Mouse (Mus musculus) heart, adult 8-10 months (tissue): Measurements from ENCODE around the gene Cers3. TPM values are rescaled to one million over a fixed set of nuclear protein-coding genes. Genes with fewer than 3 reads are reported as not detected.

Experiments used
- DNase-seq: peaks from one replicate; pipeline ENCODE4 v3.0.0; 2022; ENCODE audit warnings: low spot score
- total RNA-seq, 4 experiments: library from RNA; stranded (reverse); gene quantifications; 2 replicates each; pipeline ENCODE4 v1.2.4; 2022

Cers3 gene
- total RNA-seq, 4 experiments from 2014 or later: 0.09 to 0.22 TPM; not detected in 2

DNA sequence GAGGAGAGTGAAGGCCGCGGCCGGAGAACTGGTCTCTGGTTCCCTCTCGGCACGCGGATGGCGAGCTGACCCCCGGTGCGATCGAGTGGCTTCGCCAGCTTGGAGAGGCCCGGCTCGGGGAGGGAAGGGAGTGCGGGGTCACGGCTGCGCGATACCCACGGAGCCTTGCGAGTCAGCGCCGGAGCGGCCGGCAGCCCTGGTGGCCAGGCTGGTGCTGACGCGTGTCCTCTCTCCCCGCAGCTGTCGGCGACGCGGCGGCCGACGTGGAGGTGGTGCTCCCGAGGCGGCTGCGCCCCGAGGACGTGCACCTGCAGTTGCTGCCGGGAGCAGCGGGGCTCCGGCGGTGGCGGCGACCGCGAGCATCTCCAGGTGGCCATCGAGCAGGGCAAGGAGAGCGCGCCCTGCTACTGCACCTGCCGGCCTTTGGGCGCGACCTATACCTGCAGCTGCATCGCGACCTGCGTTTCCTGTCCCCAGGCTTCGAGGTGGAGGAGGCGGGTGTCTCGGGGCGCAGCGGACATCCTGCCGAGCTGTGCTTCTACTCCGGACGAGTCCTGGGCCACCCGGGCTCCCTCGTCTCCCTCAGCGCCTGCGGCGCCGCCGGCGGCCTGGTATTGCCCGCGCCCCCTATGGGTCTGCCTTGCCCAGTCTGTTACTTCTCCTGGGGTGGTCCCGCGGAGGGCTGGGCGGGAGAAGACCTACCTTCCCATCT lies 96.9 kb downstream of the Cers3 start:
- DNase-seq: no peak

DNA sequence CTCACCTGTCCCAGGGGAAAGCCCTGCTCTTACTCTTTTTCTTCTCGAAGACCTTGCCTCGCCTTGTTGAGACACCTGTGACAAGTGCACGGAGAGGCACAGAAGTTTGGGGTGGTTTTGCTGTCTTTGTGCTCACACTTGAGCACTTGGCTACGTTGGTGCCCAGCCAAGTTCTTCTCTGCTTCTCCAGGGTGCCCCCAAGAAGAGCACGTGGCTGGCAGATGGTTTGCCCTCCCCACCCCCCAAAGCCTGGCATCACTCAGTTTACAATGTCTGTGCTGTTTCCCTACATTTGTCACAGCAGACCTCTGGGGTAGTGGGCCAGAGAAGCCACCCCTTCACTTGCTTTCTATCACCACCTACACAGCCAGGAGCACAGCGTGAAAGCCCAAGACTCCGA lies 97.9 kb downstream of the Cers3 start:
- no peak for DNase-seq

DNA sequence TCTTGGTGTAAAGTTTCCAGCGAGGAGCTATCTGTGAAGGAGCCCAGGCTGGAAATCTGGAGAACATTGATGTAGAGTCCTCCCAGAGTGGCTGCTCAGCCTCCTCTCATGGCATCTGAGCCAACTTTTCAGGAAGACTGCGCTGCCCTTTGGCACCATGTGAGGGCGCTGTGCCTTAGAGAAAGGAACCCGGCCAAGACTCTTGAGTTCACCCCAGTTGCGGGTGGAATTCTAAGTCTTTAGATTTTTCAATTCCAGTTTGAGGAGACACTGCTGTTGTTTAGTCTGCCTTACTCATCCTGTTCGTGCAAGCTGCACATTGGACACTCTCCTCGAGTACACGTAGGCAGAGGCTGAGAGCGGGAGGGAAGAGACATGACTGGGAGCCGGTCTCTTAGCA lies 98.7 kb downstream of the Cers3 start:
- peak; percentile 84 for DNase-seq

DNA sequence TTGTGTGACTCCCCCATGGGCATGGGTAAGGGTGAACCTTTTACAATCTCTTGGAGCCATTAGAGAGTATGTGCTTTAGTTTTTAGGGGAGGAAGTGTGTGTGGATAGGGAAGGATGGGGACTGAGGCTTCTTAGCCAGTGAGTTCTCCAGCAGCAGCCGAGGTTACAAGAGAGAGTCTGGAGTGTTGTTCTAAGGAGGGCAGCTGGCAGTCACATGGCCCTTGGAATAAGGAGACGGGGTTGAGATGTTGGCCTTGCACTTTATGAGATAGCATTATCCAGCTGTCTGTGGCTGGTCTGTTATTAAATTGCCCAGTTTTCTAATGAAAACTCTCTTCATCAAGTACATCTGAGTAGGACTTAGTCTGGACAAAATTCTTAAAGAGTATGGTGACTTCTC lies 100.5 kb downstream of the Cers3 start:
- DNase-seq: no peak

DNA sequence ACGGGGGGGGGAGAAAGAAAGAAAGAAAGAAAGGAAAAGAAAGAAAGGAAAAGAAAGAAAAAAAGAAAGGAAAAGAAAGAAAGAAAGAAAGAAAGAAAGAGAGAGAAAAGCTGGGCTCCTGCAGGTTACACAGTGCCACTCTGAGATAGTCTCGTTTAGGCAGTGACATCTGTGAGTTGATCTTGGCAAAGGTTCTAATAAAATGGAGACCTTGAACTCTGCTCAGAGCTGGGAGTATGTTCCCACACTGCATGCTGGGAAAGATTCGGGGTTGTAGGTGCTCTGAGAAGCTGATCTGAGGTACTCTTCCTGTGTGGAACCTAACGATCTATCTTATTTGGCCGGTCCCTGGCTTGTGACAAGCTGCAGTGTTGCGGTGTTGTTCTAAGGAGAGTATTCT lies 103.3 kb downstream of the Cers3 start:
- no peak for DNase-seq

DNA sequence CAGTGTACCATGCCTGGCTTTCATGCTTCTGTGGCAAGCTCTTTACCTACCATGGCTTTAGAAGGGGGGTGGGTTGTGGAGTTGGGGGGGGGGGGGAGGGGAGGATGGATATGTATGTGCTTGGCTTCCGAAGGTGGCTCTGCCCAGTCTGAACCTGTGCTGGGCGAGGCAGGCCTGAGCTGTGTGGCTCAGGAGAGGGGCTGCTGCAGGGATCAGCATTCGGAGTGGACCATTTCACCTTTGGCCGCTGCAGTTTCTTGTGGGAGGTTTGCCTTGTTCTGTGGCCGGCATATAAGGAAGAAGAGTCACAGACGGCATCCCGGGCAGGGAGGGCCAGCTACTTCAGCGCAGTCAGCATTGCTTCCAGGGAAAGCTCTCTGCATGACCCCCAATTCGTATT lies 104.0 kb downstream of the Cers3 start:
- DNase-seq: no peak

DNA sequence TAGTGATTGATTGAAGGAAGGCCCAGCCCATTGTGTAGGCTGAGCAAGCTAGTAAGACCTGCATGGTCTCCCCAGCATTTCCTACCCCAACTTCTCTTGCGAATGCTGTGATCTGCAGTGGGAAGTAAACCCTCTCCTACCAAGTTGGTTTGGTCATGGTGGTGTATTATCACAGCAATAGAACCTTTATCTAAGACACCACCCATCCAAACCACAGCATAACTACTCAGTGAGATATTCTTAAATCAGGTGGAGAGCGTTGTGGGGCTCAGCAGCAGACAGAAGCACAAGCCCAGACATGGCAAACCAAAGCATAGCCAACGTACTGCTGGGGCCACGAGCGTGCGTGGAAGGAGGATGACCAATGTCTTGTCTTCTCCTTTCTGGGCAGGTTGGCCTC lies 106.0 kb downstream of the Cers3 start:
- no peak for DNase-seq

DNA sequence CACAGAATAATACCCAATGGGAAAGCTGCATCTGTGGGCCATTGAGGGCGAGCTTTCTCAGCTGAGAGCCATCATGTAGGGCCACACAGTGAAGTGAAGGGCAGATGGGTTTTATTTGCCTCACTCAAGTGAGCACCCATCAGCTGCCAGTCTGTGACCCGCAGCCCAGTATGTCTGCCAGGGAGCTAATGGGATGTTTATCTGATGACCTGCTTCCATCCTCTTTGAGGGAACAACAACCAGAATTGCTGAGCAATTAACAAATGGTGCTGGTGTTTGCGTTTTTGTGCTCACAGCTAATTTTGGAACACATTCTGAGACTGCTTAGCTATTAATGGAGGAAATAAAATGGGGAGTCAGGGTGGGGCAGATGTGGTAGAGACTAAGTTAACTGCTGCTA lies 108.9 kb downstream of the Cers3 start:
- DNase-seq: no peak

DNA sequence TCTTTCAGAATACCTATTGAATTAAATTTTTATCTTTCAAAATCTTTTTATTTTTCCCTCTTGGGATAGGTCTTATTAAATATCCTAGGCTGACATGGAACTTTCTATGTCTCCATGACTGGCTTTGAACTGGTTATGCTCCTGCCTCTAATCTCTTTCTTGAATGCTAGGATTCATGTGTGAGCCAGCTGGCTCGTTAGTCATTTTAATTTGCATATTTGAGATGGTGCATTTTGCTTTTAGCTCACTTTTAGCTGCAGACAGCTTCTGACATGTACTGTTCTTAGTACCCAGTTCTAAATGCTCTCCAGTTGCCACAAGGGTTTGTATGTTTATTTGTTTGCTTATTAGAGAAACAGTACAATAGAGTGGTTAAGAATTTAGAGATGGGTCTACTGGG lies 114.3 kb downstream of the Cers3 start:
- DNase-seq: no peak

DNA sequence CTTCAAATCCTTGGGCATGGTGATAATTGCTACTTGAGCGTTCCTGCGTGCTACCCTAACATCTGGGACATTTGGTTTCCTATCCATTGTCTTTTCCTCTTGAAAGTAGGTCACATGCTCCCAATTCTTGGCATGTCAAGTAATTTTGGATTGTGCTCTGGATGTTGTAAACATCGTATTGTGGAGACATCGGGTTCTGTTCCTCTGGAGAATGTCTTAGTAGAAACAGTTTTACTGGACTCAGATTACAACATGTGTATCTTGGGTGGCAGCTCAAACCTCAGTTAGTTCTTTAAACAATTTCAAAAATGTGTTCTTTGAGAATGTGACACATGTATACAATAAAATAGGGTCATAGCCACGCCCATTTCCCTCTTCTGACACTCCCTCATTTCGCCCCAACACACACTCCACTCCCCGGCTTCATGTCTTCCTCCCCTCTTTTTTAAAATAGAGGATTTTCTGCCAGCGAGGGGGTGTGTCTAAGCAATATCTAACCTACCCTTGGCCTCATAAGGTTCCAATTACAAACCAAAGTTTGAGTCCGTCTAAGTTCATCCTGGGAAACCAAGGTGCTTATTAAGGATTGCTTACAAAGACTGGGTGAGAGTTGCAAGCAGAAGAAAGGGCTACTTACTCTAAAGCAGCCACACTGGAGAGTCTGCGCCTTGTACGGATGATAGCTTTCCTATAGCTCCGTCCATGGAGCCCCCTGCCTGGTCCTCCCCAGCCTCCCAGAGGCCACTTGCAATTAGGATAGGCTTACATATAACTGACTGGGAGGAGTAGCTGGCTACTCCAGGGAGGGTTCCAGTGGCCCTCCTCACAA lies 115.2 kb downstream of the Cers3 start:
- DNase-seq: no peak

DNA sequence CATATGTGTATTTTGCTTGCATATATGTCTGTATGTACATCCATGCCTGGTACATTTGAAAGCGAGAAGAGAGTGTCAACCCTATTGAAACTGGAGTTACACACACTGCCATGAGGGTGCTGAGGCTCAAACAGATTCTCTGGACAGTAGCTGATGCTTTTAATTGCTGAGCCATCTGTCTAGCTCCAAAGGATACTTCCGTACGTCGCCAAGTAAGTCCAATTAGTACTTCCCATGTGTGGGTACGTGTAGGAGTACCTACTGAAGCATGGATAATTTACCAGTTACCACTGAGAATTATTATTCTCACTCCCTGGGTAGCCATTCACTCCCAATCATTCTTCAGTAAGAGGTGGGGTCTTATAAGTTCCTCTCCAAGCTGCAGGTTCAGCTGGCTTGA lies 115.9 kb downstream of the Cers3 start:
- no peak for DNase-seq

DNA sequence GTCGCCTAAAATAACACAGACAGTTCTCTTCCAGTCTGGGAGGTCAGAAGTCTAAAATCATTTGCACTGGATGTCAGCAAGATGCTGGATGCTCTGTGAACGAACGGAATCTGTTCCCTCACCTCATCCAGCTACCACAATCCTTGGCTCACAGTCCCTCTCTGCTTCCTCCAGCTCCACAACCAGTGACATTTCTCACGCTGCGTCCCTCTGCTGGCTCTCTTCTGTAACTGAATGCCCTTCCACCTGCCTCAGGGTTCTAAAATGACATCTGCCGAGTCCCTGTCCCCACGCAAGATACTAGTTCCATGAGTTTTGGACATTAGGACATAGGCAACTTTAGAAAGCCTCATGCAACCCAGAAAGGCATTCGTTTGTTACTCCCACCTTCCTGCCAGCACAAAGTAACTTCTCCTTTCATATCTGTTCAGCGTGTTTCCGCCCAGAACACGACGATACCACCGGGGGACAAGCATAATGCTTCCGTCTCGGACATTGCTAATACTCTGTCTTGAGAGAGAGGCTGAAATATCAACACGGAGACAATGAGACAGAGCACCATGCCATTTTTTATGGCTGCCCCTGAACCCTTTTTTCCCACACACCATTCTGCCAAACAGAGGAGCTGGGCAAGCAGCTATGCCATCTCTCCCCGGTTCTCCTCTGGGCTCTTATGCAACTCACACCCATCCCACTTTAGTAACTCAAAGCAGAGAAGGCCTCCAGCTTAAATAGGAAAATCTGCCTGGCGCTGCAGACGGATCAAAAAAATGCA lies 123.8 kb downstream of the Cers3 start:
- peak; percentile 9 for DNase-seq

DNA sequence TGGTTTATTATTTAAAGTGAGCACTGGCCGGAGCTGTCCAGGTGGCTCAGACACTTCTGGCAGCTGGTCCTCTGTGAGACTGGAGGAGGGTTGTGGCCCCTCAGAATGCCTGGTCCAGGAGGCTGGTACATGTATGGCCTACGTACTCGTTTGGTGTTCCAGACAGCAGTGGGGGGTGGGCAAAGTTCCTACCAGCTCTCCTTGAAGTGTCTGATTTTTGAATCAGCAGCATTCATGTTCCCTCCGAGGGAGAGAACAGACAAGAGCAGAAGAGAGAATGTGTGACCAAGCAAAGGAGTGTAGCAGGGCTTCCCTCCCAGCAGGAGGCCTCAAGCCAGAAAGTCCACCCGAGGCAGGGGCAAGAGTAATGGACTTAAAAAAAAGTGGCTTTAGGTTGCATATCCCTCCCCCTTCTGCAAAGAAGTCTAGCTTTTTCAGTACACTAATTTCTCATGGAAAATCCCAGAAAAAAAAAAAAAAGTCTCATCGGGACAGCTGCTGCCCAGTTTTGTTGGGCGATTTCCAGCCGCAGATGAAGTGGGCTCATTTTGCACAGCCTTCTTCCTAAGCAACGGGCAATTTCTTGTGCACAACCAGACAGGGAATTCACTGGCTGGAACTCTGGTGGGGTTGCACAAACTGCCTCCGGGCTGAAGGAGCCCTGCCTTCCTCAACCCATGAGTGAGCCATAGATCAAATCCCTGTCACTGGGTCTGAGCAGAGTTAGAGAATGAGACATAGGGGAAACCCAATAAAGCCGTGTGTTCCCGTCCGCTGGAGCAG lies 124.6 kb downstream of the Cers3 start:
- DNase-seq: no peak

DNA sequence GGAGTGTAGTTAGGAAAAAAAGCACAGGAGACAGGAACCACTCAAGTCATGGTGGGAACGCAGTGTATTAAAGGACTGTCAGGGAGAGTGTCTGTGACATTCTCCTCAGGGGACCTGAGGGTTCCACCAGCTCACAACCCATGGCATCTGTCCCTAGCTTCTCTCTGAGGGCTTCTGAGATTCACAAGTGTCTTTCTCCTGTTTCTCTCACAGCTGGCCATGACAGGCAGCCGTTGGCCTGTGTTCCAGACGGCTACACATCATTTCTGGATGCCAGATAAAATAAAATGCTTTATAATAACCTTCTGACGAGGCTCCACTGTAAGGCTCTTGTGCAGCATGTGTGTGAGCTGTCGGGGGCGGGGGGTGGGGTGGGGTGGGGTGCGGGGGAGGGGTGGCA lies 128.2 kb downstream of the Cers3 start:
- peak; percentile 9 for DNase-seq

DNA sequence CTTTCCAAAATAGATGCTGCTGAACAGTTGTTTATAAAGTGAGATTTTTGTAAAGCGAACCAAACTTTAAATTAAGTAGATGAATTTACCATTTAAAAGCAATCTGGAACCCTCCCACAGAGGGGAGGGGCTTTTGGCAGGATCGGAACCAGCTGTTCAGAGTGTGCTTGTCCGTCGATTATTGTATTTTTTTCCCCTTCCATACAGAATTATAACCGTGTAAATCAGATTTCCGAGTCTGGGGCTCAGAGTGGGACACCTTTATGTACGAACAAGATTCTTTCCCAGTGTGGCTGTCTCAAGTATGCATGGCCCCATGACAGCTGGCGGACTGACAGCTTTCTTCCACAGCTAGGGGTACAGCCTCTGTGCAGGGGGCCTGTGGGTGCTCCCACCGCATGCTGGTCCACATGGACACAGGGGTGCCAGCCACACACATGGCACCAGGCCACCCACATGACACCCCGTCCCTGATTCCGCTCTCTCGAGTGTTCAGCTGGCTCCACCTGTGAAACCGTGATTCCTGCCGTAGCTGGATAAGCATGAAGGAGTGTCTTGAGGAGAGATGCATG lies 128.7 kb downstream of the Cers3 start:
- peak; percentile 11 for DNase-seq

DNA sequence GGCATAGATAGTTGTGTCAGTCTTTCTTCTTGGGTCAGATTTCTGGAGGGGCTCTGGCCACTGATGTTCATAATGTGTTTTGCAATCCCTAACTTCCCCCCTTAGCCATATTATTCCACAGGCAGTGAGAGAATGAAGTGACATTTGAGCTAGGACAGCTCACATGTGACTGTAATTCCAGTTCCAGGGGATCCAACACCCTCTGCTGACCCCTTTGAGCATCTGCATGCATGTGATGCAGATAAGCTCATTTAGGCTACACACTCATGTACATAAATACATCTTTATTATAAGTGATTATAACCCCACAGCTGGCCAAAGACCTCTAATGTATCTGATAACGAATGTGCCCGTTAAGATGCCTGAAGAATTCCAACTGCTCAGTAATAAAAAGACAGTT lies 129.9 kb downstream of the Cers3 start:
- DNase-seq: no peak

Other genes starting within 250 kb of the Cers3 start
- 1 to 10 TPM; 7.0 to 9.9 (median 7.6) TPM for gene Asb7, start 53.9 kb upstream of the Cers3 start, total RNA-seq
- 1 to 10 TPM; 3.0 to 4.1 (median 3.5) TPM for gene Lins1, start 53.6 kb upstream of the Cers3 start, total RNA-seq
- gene Adamts17, start 96.2 kb downstream of the Cers3 start, total RNA-seq: 1 to 10 TPM in 1 of 4 experiments, under 1 TPM in 3; 0.52 to 1.4 (median 0.63) TPM